Mouse (Mus musculus) bone marrow, adult 2 months (tissue): ENCODE results near the gene 4930447C04Rik.

Experiments
- CTCF ChIP-seq: fragments of 200-500 bp; IDR thresholded peaks from 2 replicates; pipeline ENCODE4 v1.5.1; 2011; ENCODE audit warnings: low read length, control low read depth; ENCODE audit not compliant: control insufficient read depth, insufficient read depth
- POLR2A ChIP-seq: fragments of 200-500 bp; IDR thresholded peaks from 2 replicates; pipeline ENCODE4 v1.6.1; 2011; ENCODE audit warnings: low read depth, mild to moderate bottlenecking, control low read depth, low read length, borderline replicate concordance; ENCODE audit not compliant: control insufficient read depth

- TF ChIP-seq CTCF (peak; percentile 79), POLR2A (no peak)
These were observed 36.1 kb upstream of the 4930447C04Rik start for GRCm38 (mm10) chr12:72976718-72977117.
